Mouse (Mus musculus): ENCODE results near the gene Iqcf3.

GRCm38 (mm10) chr9:106572186-106572585 lies 10.8 kb upstream of the Iqcf3 start:
- no peak for TF ChIP-seq CTCF (IDR thresholded peaks at IDR 0.05; ENCODE audit: control insufficient read depth, insufficient read depth, insufficient replicate concordance, low read depth, low read length)
- TF ChIP-seq POLR2A (IDR thresholded peaks at IDR 0.05; ENCODE audit: control insufficient read depth, low read depth, low read length), result no peak
